Mouse (Mus musculus) liver, adult 2 months (tissue): ENCODE data around the gene Rab25.

Experiments
- CTCF ChIP-seq: fragments of 200-500 bp; IDR thresholded peaks from 2 replicates; pipeline ENCODE4 v1.5.1; 2011; ENCODE audit warnings: low read depth, low read length, control low read depth
- POLR2A ChIP-seq: fragments of 200-500 bp; IDR thresholded peaks from 2 replicates; pipeline ENCODE4 v1.6.1; 2011; ENCODE audit warnings: low read length, control low read depth; ENCODE audit not compliant: insufficient read depth; ENCODE audit errors: extremely low read depth

DNA sequence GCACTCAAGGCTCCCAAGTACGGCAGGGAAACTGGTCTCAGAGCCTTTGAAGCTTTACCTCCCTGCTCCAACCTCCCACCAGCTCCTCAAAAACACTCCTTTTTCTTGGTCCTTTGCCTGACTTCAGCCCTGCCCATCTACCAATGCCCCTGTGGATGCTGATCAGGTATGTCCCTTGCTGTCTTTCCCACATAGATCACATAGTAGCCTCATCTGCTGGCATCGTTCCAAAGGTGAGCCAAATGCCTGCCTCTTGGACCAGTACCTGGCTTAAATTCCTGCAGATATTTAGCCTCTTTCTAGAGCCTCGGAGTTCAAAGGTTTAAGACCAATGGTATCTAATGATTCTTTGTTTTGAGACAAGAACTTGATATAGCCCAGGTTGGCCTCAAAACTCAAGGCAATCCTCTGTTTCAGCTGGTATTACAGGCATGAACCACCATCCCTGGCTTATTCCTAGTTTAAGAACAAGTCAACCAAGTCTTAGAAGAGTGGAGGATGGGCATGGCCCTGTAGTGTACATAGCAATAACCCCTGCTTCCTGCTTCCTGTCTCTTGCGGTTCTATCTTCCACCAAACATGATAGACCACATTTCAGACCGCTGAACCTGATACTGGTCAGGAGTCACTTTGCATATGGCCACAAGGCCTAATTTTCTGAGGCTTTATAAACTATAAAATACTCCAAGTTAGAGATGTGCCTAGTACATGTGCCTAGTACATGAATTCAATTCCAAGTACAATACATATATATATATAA is 4.3 kb downstream of the Rab25 start:
- TF ChIP-seq POLR2A (no peak), CTCF (no peak)
